ENCODE assay signal across 8 mouse cellular contexts in genomic region chr12:91684101-91684839, GRCm38 (mm10).
DNase-seq lines count a peak whose midpoint lies in the region; ATAC-seq and TF ChIP-seq lines count a peak whose summit lies in the region.

No protein-coding gene starts in this region.

- no peaks in the 10 kb centered on the region for H3K79me2 ChIP-seq in liver, adult 2 months (ENCODE audit: control insufficient read depth, insufficient read depth, low read length)

- TF ChIP-seq POLR2A in kidney, adult 2 months (IDR thresholded peaks at IDR 0.05; ENCODE audit: low read depth, low read length) = no peak
- no peak for TF ChIP-seq POLR2A in liver, adult 2 months (IDR thresholded peaks at IDR 0.05; ENCODE audit: extremely low read depth, insufficient read depth, low read length)

- no peaks in the 10 kb centered on the region for H3K27me3 ChIP-seq in kidney, adult 2 months (replicated peaks; ENCODE audit: control insufficient read depth, insufficient read depth, low read length)
- no peaks in the 10 kb centered on the region for H3K27me3 ChIP-seq in liver, adult 2 months (ENCODE audit: control insufficient read depth, insufficient read depth, low read length)
- no peaks in the 10 kb centered on the region for H3K27me3 ChIP-seq in neural tube, embryonic 11.5 days (ENCODE audit: control insufficient read depth, insufficient read depth, low read length)

- peak; percentile 67 for ATAC-seq in neural tube, embryonic 11.5 days (ENCODE audit: insufficient read depth, low FRiP score, low TSS enrichment)

- H3K9me3 ChIP-seq in neural tube, embryonic 11.5 days (ENCODE audit: control insufficient read depth, low read length) = no peaks in the 10 kb centered on the region

- peaks cover 6% of the 10 kb centered on the region; the same call in 1 of the 2 replicates for H3K4me1 ChIP-seq in kidney, adult 2 months (ENCODE audit: control insufficient read depth, insufficient read depth, low read length)
- peaks cover 10% of the 10 kb centered on the region for H3K4me1 ChIP-seq in liver, adult 2 months (ENCODE audit: control insufficient read depth, insufficient read depth, low read length)
- H3K4me1 ChIP-seq in neural tube, embryonic 11.5 days (ENCODE audit: control insufficient read depth, insufficient read depth, low read length) = peaks cover 31% of the 10 kb centered on the region

- peak; percentile 22 for DNase-seq in kidney, adult 2 months
- DNase-seq in kidney, adult 18-20 months = no peak
- peak; percentile 13 to 18 for DNase-seq in cerebellum, adult 18-20 months
- peak; percentile 40 for DNase-seq in forelimb bud, embryonic 11.5 days (ENCODE audit: low read depth, low spot score)
- DNase-seq in liver, adult 2 months (ENCODE audit: extremely low read depth, low read depth, low spot score) = peak; percentile 85
- DNase-seq in neural tube, embryonic 11.5 days (ENCODE audit: low spot score) = peak; percentile 65
- no peak for DNase-seq in right cerebral cortex, postnatal 36 days (ENCODE audit: low spot score in 2 of 2)
- DNase-seq in left cerebral cortex, adult 11 months (ENCODE audit: low spot score) = no peak

- H3K4me2 ChIP-seq in neural tube, embryonic 11.5 days (ENCODE audit: low read depth) = peak overlapping the region; percentile 14

- H3K27ac ChIP-seq in kidney, adult 2 months (ENCODE audit: insufficient read depth, low read depth, low read length) = no peak overlapping the region
- peak overlapping the region; percentile 38 for H3K27ac ChIP-seq in liver, adult 2 months (replicated peaks; ENCODE audit: insufficient read depth, low read depth, low read length)
- H3K27ac ChIP-seq in neural tube, embryonic 11.5 days (ENCODE audit: low read depth, low read length) = no peak overlapping the region; the same call in 1 of the 2 replicates

- TF ChIP-seq CTCF in kidney, adult 2 months (conservative IDR thresholded peaks at IDR 0.05; ENCODE audit: insufficient read depth, insufficient read length, low read depth, low read length) = no peak
- no peak for TF ChIP-seq CTCF in liver, adult 2 months (IDR thresholded peaks at IDR 0.05; ENCODE audit: low read depth, low read length)

- H3K36me3 ChIP-seq in kidney, adult 2 months (ENCODE audit: control insufficient read depth, insufficient read depth, low read length) = no peaks in the 10 kb centered on the region
- H3K36me3 ChIP-seq in liver, adult 2 months (ENCODE audit: control insufficient read depth, insufficient read depth, low read length) = no peaks in the 10 kb centered on the region
- no peaks in the 10 kb centered on the region for H3K36me3 ChIP-seq in neural tube, embryonic 11.5 days (ENCODE audit: control insufficient read depth, insufficient read depth, low read length)

- no peak overlapping the region for H3K4me3 ChIP-seq in kidney, adult 2 months (ENCODE audit: insufficient read depth, low read depth, low read length)
- no peak overlapping the region for H3K4me3 ChIP-seq in liver, adult 2 months (ENCODE audit: insufficient read depth, low read depth, low read length)
- H3K4me3 ChIP-seq in neural tube, embryonic 11.5 days (ENCODE audit: low read depth, low read length) = no peak overlapping the region

- H3K9ac ChIP-seq in liver, adult 2 months (ENCODE audit: low read depth, low read length) = no peak overlapping the region
- H3K9ac ChIP-seq in neural tube, embryonic 11.5 days (ENCODE audit: low read length) = no peak overlapping the region

- WGBS in kidney, adult 2 months = 36% methylated on average over 15 of the region's 15 CpGs
- WGBS in liver, adult 2 months = 8% methylated on average over 15 of the region's 15 CpGs
- 19% methylated on average over 15 of the region's 15 CpGs for WGBS in neural tube, embryonic 11.5 days

Comparison
In these comparisons a context has a peak if more than half of its experiments do, and no peak if none do; other contexts are left out.
1. DNase-seq: peak in kidney, adult 2 months (single experiment), cerebellum, adult 18-20 months (2 of 2), forelimb bud, embryonic 11.5 days (single experiment), liver, adult 2 months (single experiment) and neural tube, embryonic 11.5 days (single experiment); none in kidney, adult 18-20 months (single experiment), right cerebral cortex, postnatal 36 days (0 of 2) and left cerebral cortex, adult 11 months (single experiment).